Mouse (Mus musculus) G1E (cell line): Measurements from ENCODE around the gene Mef2d.

Experiments used
- CTCF ChIP-seq: IDR thresholded peaks from 2 replicates; pipeline ENCODE4 v1.5.1; 2012; ENCODE audit warnings: low read depth, low read length, inconsistent platforms, mixed read lengths
- GATA2 ChIP-seq: IDR thresholded peaks from 2 replicates; pipeline ENCODE4 v1.6.1; 2012; ENCODE audit warnings: low read depth, low read length, inconsistent platforms, borderline replicate concordance

DNA sequence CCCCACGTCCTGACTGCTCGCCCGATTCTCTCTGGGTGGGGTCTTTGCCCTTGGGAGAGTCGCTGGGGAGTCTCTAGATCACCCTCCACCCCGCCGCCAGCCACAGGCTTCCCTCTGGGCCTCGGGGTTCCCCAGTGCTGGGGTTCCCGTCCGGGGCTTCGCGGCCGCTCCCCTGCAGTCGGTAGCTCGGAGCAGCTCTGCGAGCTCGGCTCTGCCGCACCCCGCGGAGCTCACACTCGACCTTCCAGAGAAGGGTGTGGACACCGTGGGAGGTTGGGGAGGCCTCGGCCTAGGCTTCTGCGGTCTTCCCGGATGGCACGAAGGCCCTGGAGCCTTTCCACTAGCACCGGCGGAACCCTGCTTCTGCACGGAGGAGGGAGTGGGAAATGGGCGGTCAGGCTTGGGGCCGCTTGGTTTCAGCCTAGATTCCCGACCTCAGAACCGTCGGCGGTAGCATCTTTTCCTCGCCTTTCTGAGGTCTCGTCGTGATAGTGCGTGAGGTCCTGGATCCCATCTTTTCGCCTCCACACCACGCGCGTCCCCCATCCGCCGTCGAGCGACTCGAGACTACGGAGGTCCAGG is 72.9 kb downstream of the Mef2d start:
- TF ChIP-seq CTCF (no peak), GATA2 (no peak)
